Mouse (Mus musculus) NIH3T3 (cell line): ENCODE measurements around the gene Gm10668.
"Not testable (repeated sequence)": the region's sequence is repeated elsewhere in the genome, so short reads cannot be mapped to it uniquely, and the experiment has no call there.

ENCODE experiments used
- DNase-seq: peaks from one replicate; pipeline ENCODE4 v3.0.0-alpha.2; 2012; ENCODE audit warnings: low read depth

Gm10668 gene

GRCm38 (mm10) chr7:20730524-20730923 lies at the start of gene Gm10668:
Gene Gm10668, minus strand, starts transcription at chr7:20730624.
- not testable (repeated sequence) for DNase-seq

DNA sequence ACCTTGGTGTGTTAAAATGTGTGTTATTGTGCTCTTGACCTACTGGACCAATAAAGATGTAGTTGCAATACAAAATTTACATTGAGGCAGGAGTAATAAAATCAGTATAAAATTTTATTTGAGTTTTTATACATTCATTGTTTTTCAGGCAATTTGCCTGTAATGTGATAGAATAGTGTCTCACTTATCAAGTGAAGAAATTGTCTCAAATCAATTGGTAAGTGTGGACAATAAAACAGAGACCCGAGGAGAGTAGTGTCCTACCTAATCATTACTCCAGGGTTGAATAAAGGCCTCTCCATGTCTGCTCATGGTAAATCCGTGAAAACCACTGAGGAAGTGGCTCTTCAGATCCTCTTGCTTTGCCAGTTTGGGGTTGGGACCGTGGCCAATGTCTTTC lies 40.5 kb upstream of the Gm10668 start, which contains the start of gene Vmn1r112:
TSS of gene Vmn1r112 (plus strand) at position 301 of the 400 bp plus-strand sequence.
- DNase-seq = not testable (repeated sequence)

- not testable (repeated sequence) for DNase-seq
Observed at GRCm38 (mm10) chr7:20703116-20703515, 27.3 kb downstream of the Gm10668 start, which contains the start of gene Vmn1r111. Gene Vmn1r111, minus strand, starts transcription at chr7:20703216.
